Mouse (Mus musculus): ENCODE measurements around the gene Fam92b.

Fam92b gene

GRCm38 (mm10) chr8:120177318-120178123 lies at the start of gene Fam92b:
Gene Fam92b, minus strand, starts transcription at chr8:120177466.
- DNase-seq (ENCODE audit: low spot score in 2 of 2), result no peak

- no peak for DNase-seq (ENCODE audit: low spot score in 2 of 2)
Observed at GRCm38 (mm10) chr8:120225421-120226151, 48.3 kb upstream of the Fam92b start.

GRCm38 (mm10) chr8:120224521-120225420 lies 47.5 kb upstream of the Fam92b start:
- DNase-seq (ENCODE audit: low spot score in 2 of 2), result no peak

DNA sequence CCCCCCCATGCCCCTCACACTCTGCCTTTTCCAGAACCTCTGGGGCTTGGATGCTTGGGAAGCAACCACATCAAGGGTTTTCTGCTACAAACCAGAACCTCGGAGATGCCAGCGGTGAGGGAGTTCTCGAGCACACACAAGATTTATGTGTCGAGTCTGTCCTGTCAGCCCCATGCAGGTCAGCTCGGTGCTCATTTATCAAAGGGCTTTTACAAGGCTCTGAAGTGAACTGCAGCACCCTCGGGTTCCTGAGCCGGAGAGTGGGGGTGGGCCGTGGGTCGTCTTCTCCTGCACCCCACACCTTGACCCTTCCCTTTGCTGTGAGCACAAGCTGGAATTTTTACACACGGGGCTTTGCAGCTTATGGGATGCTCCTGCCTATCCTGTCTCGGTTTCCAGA lies 45.3 kb upstream of the Fam92b start:
- DNase-seq (ENCODE audit: low spot score in 2 of 2), result no peak

GRCm38 (mm10) chr8:120216855-120217830 lies 39.9 kb upstream of the Fam92b start:
- DNase-seq (ENCODE audit: low spot score in 2 of 2), result peak; percentile 56 to 75

DNA sequence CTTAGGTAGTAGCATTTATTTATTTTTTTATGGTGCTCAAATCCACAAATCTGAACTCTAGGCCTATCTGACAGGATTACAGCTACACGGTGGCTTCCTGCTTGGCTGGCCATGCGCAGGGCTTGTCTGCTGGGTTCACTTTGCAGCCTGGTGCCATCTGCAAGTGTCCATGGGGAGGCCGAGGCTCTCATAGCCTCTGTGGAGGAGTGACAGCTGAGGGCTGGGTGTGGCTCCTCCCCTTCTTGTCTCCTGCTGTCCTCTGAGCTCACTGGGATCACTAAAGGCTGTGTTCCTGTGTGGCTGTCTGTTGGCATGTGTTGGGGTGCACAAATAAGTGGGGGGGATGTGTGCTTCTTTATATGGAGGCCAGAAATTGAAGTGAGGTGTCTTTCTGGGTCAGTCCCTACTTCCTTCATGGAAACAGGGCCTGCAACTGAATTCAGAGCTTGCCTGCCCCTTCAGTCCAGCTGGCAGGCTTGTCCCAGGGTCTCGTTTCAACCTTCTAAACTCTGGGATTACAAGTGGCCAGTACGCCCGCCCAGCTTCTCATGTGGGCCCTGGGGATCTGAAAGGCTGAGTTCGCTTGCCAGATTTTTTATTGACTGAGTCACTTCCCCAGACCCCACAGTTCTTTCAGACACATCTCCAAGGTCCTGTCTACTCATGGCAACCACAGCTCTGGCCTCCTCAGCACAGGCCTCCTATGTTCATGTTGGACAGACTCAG lies 38.3 kb upstream of the Fam92b start:
- peak; percentile 77 to 81 for DNase-seq (ENCODE audit: low spot score in 2 of 2)

GRCm38 (mm10) chr8:120213939-120214338 lies 36.7 kb upstream of the Fam92b start:
- DNase-seq (ENCODE audit: low spot score in 2 of 2), result peak in 1 of 2 experiments; percentile 83

DNA sequence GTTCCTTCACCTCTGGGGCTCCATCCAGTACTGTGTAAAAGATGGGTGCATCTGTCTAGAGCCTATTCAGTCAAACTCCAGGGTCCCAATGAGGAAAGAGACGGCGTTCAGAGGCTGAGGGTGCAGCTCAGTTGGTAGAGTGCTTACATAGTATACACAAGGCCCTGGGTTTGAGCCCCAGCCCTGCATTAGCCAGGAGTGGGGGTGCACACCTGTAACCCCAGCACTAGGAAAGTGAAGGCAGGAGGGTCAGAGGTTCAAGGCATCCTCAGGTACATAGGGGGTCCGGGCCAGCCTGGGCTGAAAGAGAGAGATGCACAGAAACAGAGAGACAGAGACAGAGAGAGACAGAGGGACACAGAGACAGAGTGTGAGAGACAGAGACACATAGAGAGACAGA lies 36.0 kb upstream of the Fam92b start:
- no peak for DNase-seq (ENCODE audit: low spot score in 2 of 2)

DNA sequence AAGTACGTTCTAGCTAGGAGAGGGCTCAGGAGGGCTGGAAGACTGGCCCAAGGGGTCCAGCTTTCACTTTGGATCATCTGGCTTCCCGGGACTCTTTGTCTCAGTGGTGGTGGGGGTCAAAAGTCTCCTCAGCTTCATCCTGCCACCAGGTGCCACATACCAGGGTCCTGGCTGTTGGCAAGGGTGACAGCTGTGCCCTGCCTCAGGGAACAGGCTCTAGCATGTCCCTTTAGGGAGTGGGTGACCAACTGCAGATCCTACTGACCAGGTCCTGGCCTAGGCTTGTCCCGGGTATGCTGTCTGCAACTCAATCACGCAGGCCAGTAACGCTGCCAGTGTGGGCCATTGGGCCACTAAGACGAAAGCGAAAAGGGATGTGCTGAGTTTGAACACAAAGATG lies 35.3 kb upstream of the Fam92b start:
- no peak for DNase-seq (ENCODE audit: low spot score in 2 of 2)

GRCm38 (mm10) chr8:120211345-120211744 lies 34.1 kb upstream of the Fam92b start:
- no peak for DNase-seq (ENCODE audit: low spot score in 2 of 2)

- no peak for DNase-seq (ENCODE audit: low spot score in 2 of 2)
Observed at GRCm38 (mm10) chr8:120208113-120208512, 30.8 kb upstream of the Fam92b start.

DNA sequence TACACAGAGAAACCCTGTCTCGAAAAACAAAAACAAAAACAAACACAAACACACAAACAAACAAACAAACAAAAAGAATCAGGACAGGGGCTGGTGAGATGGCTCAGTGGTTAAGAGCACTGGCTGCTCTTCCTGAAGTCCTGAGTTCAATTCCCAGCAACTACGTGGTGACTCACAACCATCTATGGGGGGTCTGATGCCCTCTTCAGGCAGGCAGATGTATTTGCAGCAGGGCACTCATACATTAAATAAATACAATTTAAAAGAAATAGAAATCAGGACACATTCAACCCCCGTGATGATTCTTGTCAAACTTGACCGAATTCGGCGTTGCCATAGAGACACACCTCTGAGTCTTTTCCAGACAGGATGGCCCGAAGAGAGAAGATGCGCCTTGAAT lies 30.1 kb upstream of the Fam92b start:
- DNase-seq (ENCODE audit: low spot score in 2 of 2), result no peak

DNA sequence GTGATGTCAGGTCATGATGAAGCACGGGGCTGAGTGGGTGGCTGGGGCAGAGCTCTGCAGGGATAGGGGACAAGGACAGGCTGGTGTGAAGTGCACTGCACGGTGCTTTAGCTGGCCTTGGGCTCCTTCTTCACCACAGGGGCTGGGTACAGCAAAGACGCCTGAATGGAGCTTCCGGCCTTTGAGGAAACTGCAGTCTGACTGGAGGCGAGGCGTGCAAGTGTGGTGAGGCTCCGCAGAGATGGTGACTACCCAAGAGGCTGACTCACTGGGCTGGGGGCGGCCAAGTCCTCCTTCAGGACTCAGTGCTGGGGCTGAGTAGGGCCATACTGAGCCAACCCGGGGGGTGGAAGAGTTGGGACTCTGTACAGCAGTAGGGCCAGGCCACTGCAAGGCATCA lies 28.6 kb upstream of the Fam92b start:
- no peak for DNase-seq (ENCODE audit: low spot score in 2 of 2)

DNA sequence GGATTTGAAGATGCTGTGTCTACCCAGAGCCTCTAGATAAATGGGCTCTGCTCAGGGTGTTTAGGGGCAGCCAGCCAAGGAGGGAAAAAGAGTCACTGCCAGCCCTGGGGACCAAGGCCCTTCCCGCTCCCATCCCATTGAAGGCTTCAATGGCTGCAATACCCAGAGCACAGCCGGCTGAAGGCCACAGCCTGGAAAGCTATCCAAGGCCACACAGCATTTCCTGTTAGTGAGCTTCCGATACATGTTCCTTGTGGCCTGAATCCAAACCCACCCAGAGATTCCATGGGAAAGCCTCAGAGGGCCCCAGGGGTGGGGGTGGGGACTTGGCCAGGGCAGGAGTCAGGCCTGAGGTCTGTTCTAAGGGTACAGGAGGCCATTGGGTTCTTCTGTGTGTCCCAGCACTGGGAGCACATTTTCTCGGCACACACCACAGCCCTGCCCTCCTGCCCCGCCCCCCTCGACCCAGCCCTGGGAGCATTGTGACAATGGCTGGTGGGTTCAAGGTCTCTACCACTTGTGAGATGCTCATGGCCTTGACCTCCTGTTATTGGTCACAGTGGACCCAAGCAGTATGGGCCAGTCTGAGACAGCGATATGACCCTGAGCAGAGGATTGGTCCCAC lies 27.6 kb upstream of the Fam92b start:
- peak; percentile 79 to 91 for DNase-seq (ENCODE audit: low spot score in 2 of 2)

DNA sequence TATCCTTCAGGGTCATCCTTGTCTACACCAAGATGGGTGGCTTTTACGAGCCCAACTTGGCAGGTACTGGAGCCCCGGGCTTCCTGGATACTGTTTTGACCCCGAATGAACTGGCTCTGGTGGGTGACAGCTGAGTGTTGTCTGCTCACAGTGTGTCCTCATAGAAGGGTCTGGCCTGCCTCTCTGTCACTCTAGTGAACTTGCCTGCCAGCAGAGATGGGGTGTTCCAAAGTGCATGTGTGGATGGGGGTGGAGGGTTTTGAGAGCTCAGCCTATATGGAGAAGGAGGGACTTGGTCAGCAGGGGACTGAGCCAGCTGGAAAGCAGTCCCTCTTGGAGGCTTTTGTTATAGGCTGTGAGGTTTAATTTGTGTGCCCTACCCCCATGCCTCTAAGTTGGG lies 25.3 kb upstream of the Fam92b start:
- DNase-seq (ENCODE audit: low spot score in 2 of 2), result no peak

DNA sequence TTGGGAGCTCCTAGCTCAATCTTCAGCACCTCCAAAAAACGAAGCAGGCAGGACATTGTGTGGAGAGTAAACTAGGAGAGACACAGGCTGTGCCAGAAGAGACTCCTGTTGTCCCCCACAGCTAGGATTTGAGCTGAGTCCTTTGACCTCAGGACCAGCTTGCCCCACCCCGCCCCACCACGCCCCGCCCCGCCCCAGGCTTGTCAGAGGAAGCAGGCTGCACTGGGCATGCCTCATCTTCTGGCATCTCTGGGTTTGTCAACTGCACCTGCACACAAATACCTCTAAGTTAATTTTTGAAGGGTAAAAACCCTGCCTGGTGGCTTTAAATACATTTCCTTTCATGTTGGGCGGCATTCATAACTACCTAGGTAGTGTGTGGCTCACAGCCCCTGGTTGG lies 24.1 kb upstream of the Fam92b start:
- DNase-seq (ENCODE audit: low spot score in 2 of 2), result no peak

- no peak for DNase-seq (ENCODE audit: low spot score in 2 of 2)
Observed at GRCm38 (mm10) chr8:120192118-120192517, 14.9 kb upstream of the Fam92b start.

DNA sequence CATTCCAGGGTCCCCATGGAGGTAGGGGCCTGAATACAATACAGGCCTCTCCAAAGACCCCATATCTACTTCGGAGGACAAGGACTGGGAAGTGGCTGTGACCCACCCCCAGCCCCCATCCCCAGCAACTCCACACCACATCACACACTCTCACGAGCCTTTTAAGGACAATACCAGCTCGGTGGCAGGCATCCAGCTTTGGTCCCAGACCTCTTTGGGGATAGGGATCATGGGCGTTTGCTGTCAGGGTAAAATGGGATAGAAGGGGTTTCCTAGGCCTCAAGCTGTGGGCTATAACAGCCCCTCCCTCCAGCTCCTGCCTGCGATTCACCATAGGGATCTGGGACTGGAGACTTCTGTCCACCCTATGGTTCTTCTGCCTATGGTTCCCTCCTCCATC lies 14.4 kb upstream of the Fam92b start:
- no peak for DNase-seq (ENCODE audit: low spot score in 2 of 2)

- peak; percentile 93 to 95 for DNase-seq (ENCODE audit: low spot score in 2 of 2)
Observed at GRCm38 (mm10) chr8:120190810-120191413, 13.6 kb upstream of the Fam92b start.

All from heart, adult 9 months (tissue).